Mouse (Mus musculus) stomach, postnatal 0 days (tissue): ENCODE data around the gene Hsh2d.
A peak's percentile ranks its signal among the peaks of the same experiment; 100 is the strongest.

Experiments used
- CTCF ChIP-seq: IDR thresholded peaks from 2 replicates; pipeline ENCODE4 v1.5.1; 2016; ENCODE audit warnings: antibody characterized with exemption, low read depth, mild to moderate bottlenecking, moderate library complexity
- EP300 ChIP-seq: optimal IDR thresholded peaks from 2 replicates; pipeline ENCODE3; 2016; ENCODE audit warnings: antibody characterized with exemption

GRCm38 (mm10) chr8:72160007-72160406, 29.4 kb upstream of the Hsh2d start:
- TF ChIP-seq EP300 (no peak), CTCF (peak; percentile 27; the same call in 1 of the 2 replicates)
